26 mouse cellular contexts compared by ENCODE assay signal in the genomic region with DNA sequence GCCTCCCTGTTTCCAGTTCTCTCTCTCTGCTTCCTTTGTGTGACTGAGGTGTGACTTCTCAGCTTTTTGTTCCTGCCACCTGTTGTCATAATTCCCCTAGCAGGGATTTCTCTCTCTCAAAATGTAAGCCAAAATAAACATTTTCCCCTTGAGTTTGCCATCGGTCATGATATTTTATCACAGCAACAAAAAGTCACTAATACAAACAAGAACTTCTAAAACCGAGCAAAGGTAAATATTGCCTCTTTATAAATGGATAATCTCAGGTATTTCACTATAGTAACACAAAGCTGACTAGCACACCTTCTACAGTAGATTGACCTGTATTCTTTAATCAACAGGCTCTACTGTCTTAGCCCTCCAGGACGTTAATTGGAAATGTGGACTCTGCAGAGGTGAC.
DNase-seq lines count a peak whose midpoint lies in the region; ATAC-seq and TF ChIP-seq lines count a peak whose summit lies in the region.
"Had no signal": no experiment of that assay in that cellular context is flagged by ENCODE, and none has a peak within 500 bp of the region (broad histone marks: within the 10 kb centered on the region; RNA-seq: fewer than 3 reads in every experiment).

No protein-coding gene starts in this region.

- no peak overlapping the region for H3K4me3 ChIP-seq in embryonic facial prominence, embryonic 13.5 days
- H3K4me3 ChIP-seq in embryonic facial prominence, embryonic 10.5 days, result no peak overlapping the region
- H3K4me3 ChIP-seq in liver, adult 2 months (ENCODE audit: insufficient read depth, low read depth, low read length), result no peak overlapping the region
- no peak overlapping the region for H3K4me3 ChIP-seq in liver, embryonic 12.5 days
- H3K4me3 ChIP-seq in stomach, embryonic 14.5 days (ENCODE audit: low read depth, low read length), result no peak overlapping the region
- H3K4me3 ChIP-seq in stomach, postnatal 0 days (ENCODE audit: low read depth, low read length), result no peak overlapping the region
- H3K4me3 ChIP-seq in kidney, embryonic 15.5 days (replicated peaks), result no peak overlapping the region
- H3K4me3 ChIP-seq: forebrain, embryonic 10.5 days; forebrain, embryonic 13.5 days; heart, adult 2 months; heart, embryonic 10.5 days; heart, embryonic 13.5 days had no signal

- TF ChIP-seq EP300 in stomach, postnatal 0 days (optimal IDR thresholded peaks at IDR 0.05), result no peak

- H3K4me1 ChIP-seq in embryonic facial prominence, embryonic 13.5 days, result 0 out of 2 replicates have a peak, but pooled peaks cover 3% of the 10 kb centered on the region
- peaks cover 7% of the 10 kb centered on the region; the same call in 1 of the 2 replicates for H3K4me1 ChIP-seq in embryonic facial prominence, embryonic 10.5 days
- H3K4me1 ChIP-seq in liver, adult 2 months (ENCODE audit: control insufficient read depth, insufficient read depth, low read length), result peaks cover 23% of the 10 kb centered on the region
- 0 out of 2 replicates have a peak, but pooled peaks cover 4% of the 10 kb centered on the region for H3K4me1 ChIP-seq in liver, embryonic 12.5 days
- H3K4me1 ChIP-seq in stomach, embryonic 14.5 days (ENCODE audit: control insufficient read depth, insufficient read depth, low read length), result no peaks in the 10 kb centered on the region
- H3K4me1 ChIP-seq in stomach, postnatal 0 days (replicated peaks; ENCODE audit: control insufficient read depth, insufficient read depth), result no peaks in the 10 kb centered on the region
- 0 out of 2 replicates have a peak, but pooled peaks cover 6% of the 10 kb centered on the region for H3K4me1 ChIP-seq in kidney, embryonic 15.5 days
- H3K4me1 ChIP-seq: forebrain, embryonic 13.5 days; heart, embryonic 10.5 days; heart, embryonic 13.5 days had no signal

- 77% methylated on average over 3 of the region's 3 CpGs for WGBS in embryonic facial prominence, embryonic 13.5 days
- WGBS in embryonic facial prominence, embryonic 10.5 days, result 87% methylated on average over 3 of the region's 3 CpGs
- WGBS in liver, adult 2 months, result 23% methylated on average over 3 of the region's 3 CpGs
- 74% methylated on average over 3 of the region's 3 CpGs for WGBS in liver, embryonic 12.5 days (ENCODE audit: insufficient replicate concordance)
- 50% methylated on average over 3 of the region's 3 CpGs for WGBS in stomach, embryonic 14.5 days
- 39% methylated on average over 3 of the region's 3 CpGs for WGBS in stomach, postnatal 0 days
- 74% methylated on average over 3 of the region's 3 CpGs for WGBS in kidney, embryonic 15.5 days

- no peaks in the 10 kb centered on the region for H3K36me3 ChIP-seq in embryonic facial prominence, embryonic 13.5 days
- no peaks in the 10 kb centered on the region for H3K36me3 ChIP-seq in embryonic facial prominence, embryonic 10.5 days (replicated peaks)
- no peaks in the 10 kb centered on the region; the same call in 1 of the 2 replicates for H3K36me3 ChIP-seq in liver, adult 2 months (ENCODE audit: control insufficient read depth, insufficient read depth, low read length)
- peaks cover 11% of the 10 kb centered on the region for H3K36me3 ChIP-seq in liver, embryonic 12.5 days
- no peaks in the 10 kb centered on the region for H3K36me3 ChIP-seq in stomach, embryonic 14.5 days (ENCODE audit: control insufficient read depth, insufficient read depth, low read length)
- no peaks in the 10 kb centered on the region for H3K36me3 ChIP-seq in stomach, postnatal 0 days (ENCODE audit: control insufficient read depth, insufficient read depth, low read length)
- H3K36me3 ChIP-seq in kidney, embryonic 15.5 days, result no peaks in the 10 kb centered on the region
- H3K36me3 ChIP-seq: heart, embryonic 10.5 days; heart, embryonic 13.5 days had no signal

- H3K27me3 ChIP-seq in embryonic facial prominence, embryonic 13.5 days, result no peaks in the 10 kb centered on the region
- H3K27me3 ChIP-seq in embryonic facial prominence, embryonic 10.5 days (replicated peaks; ENCODE audit: low read depth, poor library complexity, severe bottlenecking), result no peaks in the 10 kb centered on the region
- H3K27me3 ChIP-seq in liver, adult 2 months (ENCODE audit: control insufficient read depth, insufficient read depth, low read length), result no peaks in the 10 kb centered on the region
- no peaks in the 10 kb centered on the region for H3K27me3 ChIP-seq in liver, embryonic 12.5 days (replicated peaks)
- no peaks in the 10 kb centered on the region for H3K27me3 ChIP-seq in stomach, embryonic 14.5 days (ENCODE audit: control insufficient read depth, insufficient read depth, low read length)
- no peaks in the 10 kb centered on the region for H3K27me3 ChIP-seq in stomach, postnatal 0 days (ENCODE audit: control insufficient read depth, insufficient read depth, low read length)
- no peaks in the 10 kb centered on the region for H3K27me3 ChIP-seq in kidney, embryonic 15.5 days
- H3K27me3 ChIP-seq: forebrain, embryonic 13.5 days; heart, embryonic 13.5 days had no signal

- H3K9me3 ChIP-seq in embryonic facial prominence, embryonic 13.5 days, result no peaks in the 10 kb centered on the region
- no peaks in the 10 kb centered on the region for H3K9me3 ChIP-seq in embryonic facial prominence, embryonic 10.5 days
- no peaks in the 10 kb centered on the region for H3K9me3 ChIP-seq in liver, embryonic 12.5 days (replicated peaks)
- H3K9me3 ChIP-seq in stomach, embryonic 14.5 days (ENCODE audit: control insufficient read depth, low read depth, low read length), result no peaks in the 10 kb centered on the region
- no peaks in the 10 kb centered on the region for H3K9me3 ChIP-seq in stomach, postnatal 0 days (ENCODE audit: control insufficient read depth, low read length)
- H3K9me3 ChIP-seq in kidney, embryonic 15.5 days (replicated peaks), result no peaks in the 10 kb centered on the region
- H3K9me3 ChIP-seq: forebrain, embryonic 10.5 days; forebrain, embryonic 13.5 days; heart, embryonic 10.5 days; heart, embryonic 13.5 days had no signal

- no peak overlapping the region for H3K9ac ChIP-seq in embryonic facial prominence, embryonic 13.5 days
- H3K9ac ChIP-seq in liver, adult 2 months (ENCODE audit: low read depth, low read length), result no peak overlapping the region
- H3K9ac ChIP-seq in liver, embryonic 12.5 days, result no peak overlapping the region
- no peak overlapping the region for H3K9ac ChIP-seq in stomach, embryonic 14.5 days (replicated peaks; ENCODE audit: low read depth, low read length)
- H3K9ac ChIP-seq in stomach, postnatal 0 days (ENCODE audit: low read length), result no peak overlapping the region
- H3K9ac ChIP-seq in kidney, embryonic 15.5 days, result no peak overlapping the region
- H3K9ac ChIP-seq: forebrain, embryonic 13.5 days; heart, embryonic 13.5 days; hindbrain, embryonic 14.5 days had no signal

- H3K27ac ChIP-seq in embryonic facial prominence, embryonic 13.5 days, result peak overlapping the region; percentile 48; the same call in 1 of the 2 replicates
- H3K27ac ChIP-seq in embryonic facial prominence, embryonic 10.5 days (replicated peaks), result no peak overlapping the region
- peak overlapping the region; percentile 48 for H3K27ac ChIP-seq in liver, adult 2 months (replicated peaks; ENCODE audit: insufficient read depth, low read depth, low read length)
- H3K27ac ChIP-seq in liver, embryonic 12.5 days, result no peak overlapping the region
- H3K27ac ChIP-seq in stomach, embryonic 14.5 days (ENCODE audit: low read length), result peak overlapping the region; percentile 71; the same call in 1 of the 2 replicates
- peak overlapping the region; percentile 70 for H3K27ac ChIP-seq in stomach, postnatal 0 days (replicated peaks)
- H3K27ac ChIP-seq in kidney, embryonic 15.5 days, result no peak overlapping the region
- H3K27ac ChIP-seq: forebrain, embryonic 10.5 days; forebrain, embryonic 13.5 days; heart, adult 2 months; heart, embryonic 10.5 days; heart, embryonic 13.5 days; hindbrain, embryonic 14.5 days had no signal

- no peak for ATAC-seq in embryonic facial prominence, embryonic 13.5 days (ENCODE audit: insufficient number of reproducible peaks, insufficient read depth, low FRiP score, low TSS enrichment, low read depth)
- ATAC-seq in liver, embryonic 12.5 days, result no peak
- ATAC-seq in stomach, embryonic 14.5 days (ENCODE audit: insufficient number of reproducible peaks, insufficient read depth, low FRiP score, low read depth), result no peak; the same call in 1 of the 2 replicates
- no peak for ATAC-seq in stomach, postnatal 0 days (ENCODE audit: low FRiP score, low TSS enrichment)
- no peak for ATAC-seq in kidney, embryonic 15.5 days (replicated peaks; ENCODE audit: low FRiP score)
- ATAC-seq: activated CD4-positive, CD25-positive, alpha-beta regulatory T cell, adult 4 months; forebrain, embryonic 13.5 days; forebrain, embryonic 16.5 days had no signal

- no peaks in the 10 kb centered on the region; the same call in 1 of the 2 replicates for H3K79me2 ChIP-seq in liver, adult 2 months (ENCODE audit: control insufficient read depth, insufficient read depth, low read length)

- no peak overlapping the region for H3K4me2 ChIP-seq in embryonic facial prominence, embryonic 13.5 days
- no peak overlapping the region for H3K4me2 ChIP-seq in liver, embryonic 12.5 days
- H3K4me2 ChIP-seq in stomach, embryonic 14.5 days (replicated peaks; ENCODE audit: low read depth, low read length), result no peak overlapping the region
- H3K4me2 ChIP-seq in stomach, postnatal 0 days (replicated peaks; ENCODE audit: low read depth), result no peak overlapping the region
- no peak overlapping the region for H3K4me2 ChIP-seq in kidney, embryonic 15.5 days
- H3K4me2 ChIP-seq: forebrain, embryonic 13.5 days; heart, embryonic 13.5 days; hindbrain, embryonic 14.5 days had no signal

- no peak for DNase-seq in embryonic facial prominence, embryonic 10.5 days (ENCODE audit: low spot score)
- DNase-seq in liver, adult 2 months (ENCODE audit: extremely low read depth, low read depth, low spot score), result peak; percentile 91
- no peak for DNase-seq in stomach, postnatal 0 days (ENCODE audit: low spot score)
- no peak for DNase-seq in thymus, postnatal 10 days (ENCODE audit: low spot score in 2 of 2)
- DNase-seq: adrenal gland, adult 8-10 months; adrenal gland, postnatal 25 days; cerebellum, adult 11-12 months; cerebellum, adult 8-10 months; cerebellum, postnatal 10 days; cerebellum, postnatal 36 days; gastrocnemius, postnatal 10 days; gastrocnemius, postnatal 36 days; heart, adult 2 months; heart, postnatal 14 days; heart, postnatal 4 days had no signal

- no peak for TF ChIP-seq CTCF in liver, adult 2 months (IDR thresholded peaks at IDR 0.05; ENCODE audit: low read depth, low read length)
- no peak for TF ChIP-seq CTCF in stomach, postnatal 0 days (IDR thresholded peaks at IDR 0.05; ENCODE audit: low read depth)

- TF ChIP-seq POLR2A in liver, adult 2 months (IDR thresholded peaks at IDR 0.05; ENCODE audit: extremely low read depth, insufficient read depth, low read length), result no peak

Comparison
In these comparisons a context has a peak if more than half of its experiments do, and no peak if none do; other contexts are left out.
1. H3K27ac ChIP-seq: peak in embryonic facial prominence, embryonic 13.5 days (single experiment), liver, adult 2 months (single experiment), stomach, embryonic 14.5 days (single experiment) and stomach, postnatal 0 days (single experiment); none in embryonic facial prominence, embryonic 10.5 days (single experiment), liver, embryonic 12.5 days (single experiment) and kidney, embryonic 15.5 days (single experiment).